Mouse (Mus musculus) lung, postnatal 25 days (tissue): ENCODE measurements around the gene Rnf224.

Experiments
- DNase-seq: peaks from one replicate; pipeline ENCODE4 v3.0.0; 2022; ENCODE audit warnings: low spot score

The Rnf224 gene

GRCm38 (mm10) chr2:25255284-25255779 lies 18.7 kb upstream of the Rnf224 start, which contains the start of gene Tmem203:
Gene Tmem203, plus strand, starts transcription at chr2:25255439.
- DNase-seq, result peak; percentile 89

DNA sequence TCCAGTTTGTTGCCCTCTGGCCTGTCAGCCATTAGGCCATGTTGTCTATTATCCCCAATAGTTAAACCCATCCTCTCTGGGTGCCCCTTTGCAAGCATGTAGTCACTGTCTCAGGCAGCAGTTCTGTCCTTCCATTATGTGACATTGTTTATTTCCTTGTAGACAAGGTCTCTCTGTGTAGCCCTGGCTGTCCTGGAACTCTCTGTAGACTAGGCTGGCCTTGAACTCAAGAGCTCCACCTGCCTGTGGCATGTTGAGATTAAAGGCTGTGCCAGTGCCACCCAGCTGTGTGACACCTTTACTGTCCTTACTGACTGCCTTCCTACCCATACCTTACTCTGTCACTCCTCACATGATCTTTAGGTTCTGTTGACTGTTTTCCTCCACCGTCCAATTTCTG lies 15.7 kb upstream of the Rnf224 start:
- no peak for DNase-seq

GRCm38 (mm10) chr2:25246183-25247072 lies 9.8 kb upstream of the Rnf224 start, which contains the start of gene AL732309.1:
Gene AL732309.1, minus strand, starts transcription at chr2:25246863.
- DNase-seq, result peak; percentile 46

- DNase-seq, result no peak
These were observed 7.6 kb upstream of the Rnf224 start for GRCm38 (mm10) chr2:25244144-25244543.

DNA sequence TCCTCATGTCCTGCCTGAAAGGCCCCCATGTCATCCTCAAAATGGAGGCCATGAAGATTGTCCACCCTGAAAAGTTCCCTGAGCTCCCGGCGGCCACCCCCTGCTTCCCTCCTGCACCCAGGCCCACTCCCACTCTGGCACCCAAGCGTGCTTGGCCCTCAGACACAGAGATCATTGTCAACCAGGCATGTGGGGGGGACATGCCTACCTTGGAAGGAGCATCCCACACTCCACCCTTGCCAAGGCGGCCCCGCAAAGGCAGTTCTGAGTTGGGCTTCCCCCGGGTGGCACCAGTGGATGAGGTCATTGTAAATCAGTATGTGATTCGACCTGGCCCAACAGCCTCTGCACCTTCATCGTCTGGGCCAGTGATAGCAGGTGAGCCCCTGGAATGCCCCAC lies 6.8 kb upstream of the Rnf224 start:
- no peak for DNase-seq

GRCm38 (mm10) chr2:25242101-25242506 lies 5.5 kb upstream of the Rnf224 start, which contains the start of the genes Rnf208 and Cysrt1:
Gene Rnf208, plus strand, starts transcription at chr2:25242255.
Gene Cysrt1, minus strand, starts transcription at chr2:25242452.
- no peak for DNase-seq

- DNase-seq, result no peak
These were observed 4.8 kb upstream of the Rnf224 start for GRCm38 (mm10) chr2:25241438-25241775.

GRCm38 (mm10) chr2:25240723-25241437 lies 4.3 kb upstream of the Rnf224 start:
- peak; percentile 80 for DNase-seq

GRCm38 (mm10) chr2:25240310-25240709 lies 3.7 kb upstream of the Rnf224 start:
- DNase-seq, result no peak

DNA sequence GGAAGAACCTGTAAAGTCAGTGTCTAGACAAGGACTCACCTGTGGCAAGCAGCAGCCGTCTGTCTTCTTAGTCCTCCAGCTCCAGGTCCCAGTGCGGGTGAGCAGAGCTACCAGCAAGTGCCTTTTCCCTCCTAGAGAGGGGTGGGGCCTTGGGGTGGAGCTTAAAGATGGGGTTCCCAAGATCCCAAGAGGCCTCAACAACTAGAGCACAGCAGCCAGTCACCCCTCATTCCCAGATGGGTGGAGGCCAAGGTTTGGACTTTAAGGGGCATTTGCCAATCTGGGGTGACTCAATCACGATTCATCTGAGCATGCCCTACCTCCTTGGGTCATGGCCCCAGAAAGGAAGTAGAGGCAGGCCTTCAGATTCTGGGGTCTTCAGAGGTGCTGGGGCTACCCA lies 3.2 kb upstream of the Rnf224 start:
- no peak for DNase-seq

- DNase-seq, result no peak
These were observed 1.5 kb upstream of the Rnf224 start for GRCm38 (mm10) chr2:25238106-25238505.

DNA sequence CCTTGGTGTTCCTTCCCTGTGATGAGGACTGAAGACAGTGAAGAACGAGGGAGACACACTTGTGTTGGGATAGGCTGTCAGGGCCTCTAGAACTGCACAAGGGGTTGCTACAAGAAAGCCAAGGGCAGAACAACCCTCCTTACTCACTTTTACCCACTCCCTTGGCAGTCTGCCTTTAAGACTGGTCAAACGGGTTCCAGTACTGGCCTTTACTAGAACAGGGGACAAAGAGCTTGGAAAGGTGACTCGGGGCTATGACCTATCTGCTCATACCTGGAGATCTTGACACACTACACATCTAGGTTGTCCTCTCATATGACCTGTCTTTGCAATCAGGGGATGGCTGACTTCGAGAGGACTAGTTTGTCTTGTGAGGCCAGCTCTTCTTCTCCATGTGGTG lies 935 bp upstream of the Rnf224 start:
- peak; percentile 79 for DNase-seq

DNA sequence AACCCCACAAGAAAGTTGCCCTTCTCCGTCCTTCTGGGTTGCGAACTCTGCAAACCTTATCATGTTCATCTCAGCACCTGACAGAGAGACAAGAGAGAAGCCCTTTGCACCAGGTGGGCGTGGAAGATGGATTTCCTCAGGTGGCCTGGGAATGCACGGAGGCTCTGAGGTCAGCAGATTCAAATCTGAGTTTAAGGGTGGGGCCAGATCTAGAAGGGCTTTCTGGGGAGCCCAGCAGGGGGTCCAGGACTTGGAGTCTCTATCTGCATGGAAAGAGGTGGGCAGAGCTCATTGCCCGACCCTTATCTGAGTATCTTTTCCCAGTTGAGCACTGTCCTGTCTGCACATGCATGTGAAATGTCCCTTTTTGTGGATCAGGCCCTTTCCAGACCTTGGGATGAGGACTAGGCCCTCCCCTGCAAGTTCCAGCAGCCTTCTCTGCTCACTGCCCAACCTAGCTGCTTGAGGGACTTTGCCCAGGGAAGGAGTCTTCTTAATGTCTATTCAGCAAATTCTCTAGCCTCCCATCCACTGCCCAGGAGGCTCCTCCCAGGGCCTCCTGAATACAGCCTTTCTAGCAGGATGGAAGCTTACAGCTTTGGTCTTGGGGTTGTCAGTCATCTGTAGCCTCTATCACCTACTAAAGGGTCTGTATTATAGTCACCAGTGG lies 1.9 kb downstream of the Rnf224 start:
- DNase-seq, result no peak

GRCm38 (mm10) chr2:25234050-25234449 lies 2.5 kb downstream of the Rnf224 start, which contains the start of gene Slc34a3:
Gene Slc34a3, minus strand, starts transcription at chr2:25234364.
- DNase-seq, result no peak

- no peak for DNase-seq
These were observed 3.2 kb downstream of the Rnf224 start for GRCm38 (mm10) chr2:25233421-25233820.

- DNase-seq, result no peak
These were observed 5.5 kb downstream of the Rnf224 start for GRCm38 (mm10) chr2:25231038-25231437.

DNA sequence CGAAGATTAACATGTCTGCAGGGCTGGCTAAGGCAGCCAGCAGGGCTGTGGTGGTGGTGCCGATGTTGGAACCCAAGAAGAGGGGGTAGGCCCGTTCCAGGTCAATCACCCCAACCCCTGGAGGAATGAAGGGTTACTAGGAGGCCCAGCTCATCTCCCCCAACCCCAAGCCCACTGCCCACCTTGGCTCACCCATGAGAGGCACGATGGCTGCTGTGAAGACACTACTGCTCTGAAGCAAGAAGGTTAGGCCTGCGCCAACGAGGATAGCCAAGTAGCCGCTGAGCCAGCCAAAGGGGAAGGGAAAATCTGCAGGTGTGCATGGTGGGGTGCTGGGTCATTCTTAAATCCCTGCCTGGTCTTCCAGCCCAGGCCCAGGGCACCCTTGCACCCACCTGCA lies 6.0 kb downstream of the Rnf224 start:
- DNase-seq, result no peak

GRCm38 (mm10) chr2:25229582-25229981 lies 7.0 kb downstream of the Rnf224 start:
- no peak for DNase-seq

DNA sequence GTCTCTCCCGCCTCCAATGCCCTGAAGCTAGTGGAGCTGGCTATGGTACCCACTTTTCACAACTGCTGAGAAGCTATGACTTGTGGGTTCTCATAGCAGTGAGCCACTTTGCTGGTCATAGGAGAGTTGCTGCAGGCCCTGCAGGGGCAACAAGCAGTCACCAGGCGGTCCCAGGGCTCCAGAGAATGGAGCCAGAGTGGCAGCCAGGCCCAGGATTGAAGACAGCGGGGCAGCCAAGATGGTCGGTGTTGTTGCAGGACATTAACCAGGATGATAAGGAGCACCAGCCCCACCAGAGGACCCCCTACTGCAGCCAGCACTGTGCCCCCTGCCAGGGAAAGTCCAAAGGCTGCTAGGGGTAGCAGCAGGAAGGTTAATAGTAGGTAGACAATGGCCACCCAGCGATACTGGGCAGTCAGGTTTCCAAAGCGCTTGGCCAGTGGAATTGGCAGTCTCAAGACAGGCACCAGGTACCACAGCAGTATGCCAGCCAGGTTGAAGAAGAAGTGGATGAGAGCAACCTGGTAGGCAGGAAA lies 7.5 kb downstream of the Rnf224 start:
- DNase-seq, result no peak

DNA sequence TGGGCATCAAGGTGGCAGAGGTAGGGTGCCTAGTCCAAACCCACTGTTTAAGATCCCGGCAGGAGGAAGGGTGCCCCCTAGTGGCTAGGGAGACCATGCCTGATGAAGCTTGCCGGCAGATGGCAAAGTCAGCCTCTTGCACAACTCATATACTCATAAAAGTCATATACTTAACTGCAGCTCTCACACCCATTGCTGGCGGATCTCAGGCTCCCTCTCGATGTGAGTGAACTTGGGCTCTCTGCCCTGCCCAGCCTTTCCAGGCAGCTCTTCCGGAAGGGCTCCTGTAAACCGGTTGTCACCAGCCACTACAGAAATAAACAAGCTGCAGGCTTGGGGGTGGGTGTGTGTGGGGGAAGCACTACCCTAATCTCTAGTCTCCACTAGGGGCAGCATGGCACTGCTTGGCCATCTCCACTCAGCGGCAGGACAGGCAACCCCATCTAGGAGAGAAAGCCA lies 8.1 kb downstream of the Rnf224 start:
- DNase-seq, result peak; percentile 95

- DNase-seq, result no peak
These were observed 9.2 kb downstream of the Rnf224 start for GRCm38 (mm10) chr2:25227406-25227805.

- no peak for DNase-seq
These were observed 9.7 kb downstream of the Rnf224 start for GRCm38 (mm10) chr2:25226864-25227263.
